Mouse (Mus musculus): ENCODE results near the gene Ttll11.

Ttll11 gene

DNA sequence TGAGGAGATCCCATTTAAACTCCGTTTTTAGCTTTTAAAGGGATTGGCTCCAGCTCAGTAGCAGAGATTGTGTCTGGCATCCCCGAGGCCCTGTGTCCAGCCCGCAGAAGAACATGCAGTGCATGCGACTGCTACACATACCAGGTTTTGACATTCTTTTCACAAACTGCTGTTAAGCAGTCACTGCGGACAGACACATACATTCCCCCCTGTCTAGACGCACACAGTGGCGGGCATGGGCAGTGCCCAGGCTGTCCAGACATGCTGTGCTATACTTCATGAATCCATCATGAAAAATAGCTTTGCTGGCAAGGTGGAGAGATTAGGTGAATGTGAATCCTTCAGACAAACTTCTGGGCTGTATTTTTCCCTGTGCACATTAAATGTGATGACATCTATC, 154.6 kb downstream of the Ttll11 start:
- DNase-seq (ENCODE audit: low read depth) = no peak

DNA sequence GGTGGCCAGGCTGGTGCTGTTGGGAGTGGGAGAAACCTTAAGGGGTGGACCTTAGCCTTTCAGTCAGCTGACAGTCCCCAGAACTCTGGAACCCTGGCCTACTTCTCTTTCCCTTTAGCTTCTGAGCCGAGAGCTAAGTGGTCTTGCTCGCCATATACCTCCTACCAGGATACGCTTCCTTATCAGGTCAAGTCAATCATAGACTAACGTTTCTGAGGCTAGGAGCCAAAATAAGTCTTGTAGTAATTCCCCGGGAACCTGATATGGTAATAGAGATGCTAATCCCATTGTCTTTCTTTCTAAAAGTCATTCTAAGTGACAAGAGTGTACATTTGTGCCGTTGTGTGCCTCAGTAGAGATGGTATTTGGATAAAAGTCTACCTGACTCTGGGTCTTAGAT, 156.1 kb downstream of the Ttll11 start:
- no peak for DNase-seq (ENCODE audit: low read depth)

DNA sequence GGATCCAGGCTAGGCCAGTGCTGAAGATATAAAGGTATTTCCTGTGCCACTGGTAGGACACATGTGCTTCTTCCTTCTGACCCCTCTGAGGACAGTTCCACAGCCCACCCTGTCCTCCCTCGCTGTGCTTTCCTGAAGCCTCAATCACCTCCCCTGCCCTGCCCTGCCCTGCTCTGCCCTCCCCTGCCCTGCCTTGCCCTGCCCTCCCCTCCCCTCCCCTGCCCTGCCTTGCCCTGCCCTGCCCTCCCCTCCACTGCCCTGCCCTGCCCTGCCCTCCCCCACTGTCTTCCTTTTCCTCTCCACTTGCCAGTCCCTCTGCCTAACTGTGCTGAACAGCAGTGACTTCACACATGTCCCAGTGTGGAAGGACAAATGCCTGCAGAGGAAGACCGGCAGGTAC, 160.8 kb downstream of the Ttll11 start:
- no peak for DNase-seq (ENCODE audit: low read depth)

DNA sequence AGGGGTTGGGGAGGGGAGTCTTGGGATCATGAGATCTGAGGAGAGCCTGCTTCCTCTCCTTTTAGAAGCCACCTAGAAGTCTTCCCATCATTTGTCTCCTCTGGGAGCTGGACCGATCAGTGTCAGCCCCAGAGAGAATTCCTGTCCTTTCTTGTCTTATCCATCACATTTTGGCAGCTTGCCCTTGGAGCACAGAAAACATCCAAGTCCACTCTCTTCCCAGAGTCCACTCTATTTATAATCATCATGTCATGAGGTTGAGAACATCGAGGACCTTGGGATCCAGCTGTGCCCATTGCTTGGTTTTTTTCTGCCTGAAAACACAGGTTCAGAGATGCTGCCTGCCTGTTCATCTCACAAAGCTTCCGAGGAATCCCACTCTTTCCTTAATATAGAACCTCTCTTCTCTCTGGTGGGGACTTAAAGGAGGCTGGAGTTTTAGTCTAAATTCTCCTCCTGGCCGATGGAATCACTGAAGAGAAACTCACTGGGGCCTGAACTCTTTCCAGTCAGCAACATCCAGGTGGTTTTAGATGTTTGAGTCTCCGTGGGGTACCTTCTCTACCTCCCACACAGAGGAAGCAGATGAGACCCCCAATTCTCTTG, 163.6 kb downstream of the Ttll11 start:
- peak; percentile 5 for DNase-seq (ENCODE audit: low read depth)

DNA sequence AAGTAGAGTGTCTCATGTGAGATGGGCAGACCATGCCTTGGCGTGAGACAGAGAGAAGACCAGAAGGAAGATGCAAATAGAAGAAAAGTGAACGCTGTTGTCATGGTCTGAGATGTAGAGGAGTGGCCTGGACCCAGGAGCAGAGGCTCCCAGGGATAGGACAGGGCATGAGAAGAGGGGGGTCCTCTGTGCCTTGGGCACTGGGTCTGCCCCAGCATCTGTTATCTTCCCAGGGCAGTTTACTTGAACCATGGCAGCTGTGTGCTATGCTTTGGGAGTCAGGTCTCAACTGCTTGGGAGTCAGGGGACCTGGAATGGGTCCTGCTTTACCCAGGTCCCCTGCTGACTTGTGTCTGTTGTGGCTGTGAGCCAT, 167.2 kb downstream of the Ttll11 start:
- no peak for DNase-seq (ENCODE audit: low read depth)

DNA sequence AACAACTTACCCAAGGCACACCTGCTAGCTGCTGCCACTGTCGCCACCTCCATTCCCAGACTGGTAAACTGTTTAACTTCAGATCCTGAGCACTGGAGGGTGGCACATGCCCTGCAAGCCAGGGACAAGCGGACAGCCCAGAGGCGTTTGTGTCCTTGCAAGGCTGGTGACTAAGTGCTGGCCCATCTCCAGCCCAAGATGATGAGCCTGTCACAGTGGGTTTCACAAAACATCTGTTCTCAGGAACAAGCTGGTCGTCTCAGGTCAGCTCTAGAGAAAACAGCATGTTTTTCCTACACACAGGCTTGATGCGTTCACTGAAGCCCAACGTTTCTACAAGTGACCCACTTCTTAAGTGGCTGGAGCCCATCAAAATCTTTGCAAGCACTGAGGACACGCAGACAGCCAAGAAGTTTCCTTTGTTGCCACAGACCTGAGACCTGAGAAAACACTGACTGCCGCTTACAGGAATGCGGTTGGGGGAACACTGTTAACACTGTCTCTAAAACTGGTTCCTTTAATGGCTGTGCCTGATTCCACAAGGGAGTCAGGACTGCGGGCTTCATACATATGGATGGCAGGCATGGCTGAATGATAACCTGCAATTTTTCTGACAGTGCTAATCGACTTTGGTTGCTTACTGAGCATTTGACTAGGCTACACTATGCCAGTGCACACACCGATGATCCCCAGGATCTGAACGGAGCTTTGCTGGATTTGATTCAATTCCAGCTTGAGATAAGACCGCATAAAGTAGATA, 167.7 kb downstream of the Ttll11 start:
- DNase-seq (ENCODE audit: low read depth) = no peak

DNA sequence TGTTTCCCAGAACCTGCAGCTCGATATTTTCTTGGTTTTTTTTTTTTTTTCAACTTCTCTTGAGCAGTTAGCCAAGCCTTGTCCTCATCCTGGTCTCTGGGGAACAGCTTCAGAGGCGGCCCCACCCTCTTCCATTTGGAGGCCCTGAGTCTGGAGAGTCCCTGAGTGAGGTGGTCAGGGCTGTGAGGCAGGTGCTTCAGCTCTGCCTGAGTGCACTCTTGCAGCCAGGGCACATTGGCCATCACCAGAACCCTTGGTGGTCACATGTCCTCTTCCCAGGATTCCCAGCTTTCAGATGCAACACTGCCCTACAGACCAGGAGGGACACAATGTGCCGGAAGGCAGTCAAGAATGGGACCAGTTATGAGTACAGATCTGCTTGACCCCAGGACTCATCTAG, 169.7 kb downstream of the Ttll11 start:
- DNase-seq (ENCODE audit: low read depth) = no peak

DNA sequence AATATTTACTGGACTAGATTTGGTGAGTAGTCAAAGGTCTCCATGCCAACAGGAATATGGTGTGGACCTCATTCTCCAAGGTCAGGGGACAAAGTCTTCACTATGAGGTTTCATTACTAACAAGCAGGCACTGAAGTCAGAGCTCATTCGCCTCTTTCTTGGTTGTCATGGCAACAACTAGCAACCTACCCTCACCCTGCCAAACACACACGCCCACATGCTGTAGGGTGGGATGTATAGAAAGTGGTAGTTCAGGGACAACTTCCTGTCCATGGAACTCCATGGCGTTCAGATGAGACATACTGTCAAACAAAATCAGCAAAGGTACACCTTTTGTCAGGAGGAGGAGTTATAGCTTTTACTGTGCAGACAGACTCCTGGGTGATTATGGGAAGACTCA, 170.6 kb downstream of the Ttll11 start:
- no peak for DNase-seq (ENCODE audit: low read depth)

DNA sequence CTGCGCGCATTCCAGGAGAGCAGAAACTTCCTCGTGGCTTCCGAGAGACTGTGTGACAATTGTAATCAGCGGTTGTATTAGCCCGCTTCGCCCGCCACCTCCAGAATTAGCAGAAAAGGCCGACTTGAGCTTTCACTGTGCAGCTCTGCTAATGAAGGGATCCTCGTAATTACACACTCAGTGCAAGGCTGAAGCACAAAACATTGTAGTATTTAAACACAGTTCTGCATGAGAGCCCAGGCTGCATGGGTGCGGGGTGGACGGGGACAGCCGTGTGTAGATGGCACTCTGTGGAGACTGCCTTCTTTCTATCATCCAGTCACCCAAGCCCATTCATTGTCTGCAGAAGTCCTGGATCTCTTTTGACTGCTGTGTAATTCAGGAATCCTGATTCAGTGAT, 173.8 kb downstream of the Ttll11 start:
- no peak for DNase-seq (ENCODE audit: low read depth)

DNA sequence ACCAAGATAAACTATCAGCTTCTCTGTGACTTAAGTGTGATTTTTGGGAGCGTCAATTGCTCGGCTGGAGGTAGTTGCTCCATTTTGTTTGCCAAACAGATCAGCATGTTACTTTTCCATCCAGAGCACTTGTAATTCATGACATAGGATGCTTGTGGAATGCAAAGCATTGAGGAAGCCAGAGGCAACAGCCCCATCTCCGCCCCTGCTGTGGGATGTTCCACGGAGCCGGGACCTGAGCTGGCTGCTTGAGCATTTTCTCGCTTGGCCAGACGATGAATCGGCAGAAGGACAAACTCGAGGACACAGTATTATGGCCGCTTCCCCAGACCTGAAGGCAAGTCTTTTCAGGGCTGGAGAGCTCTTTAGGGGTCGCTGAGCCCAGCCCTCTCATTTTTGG, 176.6 kb downstream of the Ttll11 start:
- no peak for DNase-seq (ENCODE audit: low read depth)

DNA sequence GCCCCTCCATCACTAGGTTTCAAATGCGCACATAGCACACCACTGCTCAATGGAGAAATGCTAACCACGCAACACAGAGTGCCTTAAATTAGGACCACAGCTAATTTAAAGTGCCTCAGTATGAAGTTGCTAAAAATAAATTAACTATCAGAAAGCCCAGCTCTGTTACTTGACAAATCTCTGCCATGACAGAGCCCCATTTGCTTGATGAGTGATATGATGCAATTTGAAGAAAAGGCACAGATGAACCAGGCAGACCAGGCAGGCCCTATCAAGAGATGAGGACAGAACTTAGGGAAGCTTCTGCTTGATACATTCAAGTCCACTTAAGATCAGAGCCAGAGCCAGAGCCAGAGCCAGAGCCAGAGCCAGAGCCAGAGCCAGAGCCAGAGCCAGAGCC, 178.0 kb downstream of the Ttll11 start:
- no peak for DNase-seq (ENCODE audit: low read depth)

DNA sequence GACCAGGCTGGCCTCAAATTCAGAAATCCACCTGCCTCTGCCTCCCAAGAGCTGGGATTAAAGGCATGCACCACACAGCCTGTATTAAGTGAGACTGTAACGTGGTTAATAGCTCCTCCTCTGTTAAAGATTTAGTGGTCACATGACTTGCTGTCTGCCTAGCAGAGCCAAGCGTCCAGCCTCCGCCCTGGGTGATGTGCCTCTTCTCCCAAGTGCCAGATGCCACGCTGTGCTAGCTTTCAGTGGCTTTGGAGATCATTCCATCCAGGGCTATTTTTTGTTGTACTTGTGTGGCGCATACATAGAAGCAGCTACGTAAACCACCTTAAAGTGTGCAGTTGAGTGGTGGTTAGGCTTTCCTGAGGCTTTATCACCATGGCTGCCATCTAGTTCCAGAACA, 180.6 kb downstream of the Ttll11 start:
- DNase-seq (ENCODE audit: low read depth) = no peak

DNA sequence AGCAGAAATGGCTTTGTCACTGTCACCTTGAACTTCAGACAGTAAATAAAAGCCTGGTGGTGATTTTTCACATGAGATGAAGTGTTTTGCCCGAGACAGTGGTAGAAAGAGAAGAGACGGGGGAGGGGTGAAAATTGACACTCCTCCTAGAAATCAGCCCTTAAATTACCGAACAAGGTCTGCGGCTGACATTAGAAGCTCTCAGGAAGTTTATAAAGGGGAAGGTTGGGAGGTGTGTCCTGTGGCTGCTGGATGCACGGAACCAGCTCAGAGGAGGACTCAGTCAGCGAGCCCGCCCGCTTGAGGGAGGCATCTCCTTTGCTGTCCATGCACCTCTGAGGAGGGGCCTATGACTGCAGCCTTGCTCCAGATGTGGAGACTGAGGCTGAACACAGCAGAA, 181.7 kb downstream of the Ttll11 start:
- DNase-seq (ENCODE audit: low read depth) = no peak

DNA sequence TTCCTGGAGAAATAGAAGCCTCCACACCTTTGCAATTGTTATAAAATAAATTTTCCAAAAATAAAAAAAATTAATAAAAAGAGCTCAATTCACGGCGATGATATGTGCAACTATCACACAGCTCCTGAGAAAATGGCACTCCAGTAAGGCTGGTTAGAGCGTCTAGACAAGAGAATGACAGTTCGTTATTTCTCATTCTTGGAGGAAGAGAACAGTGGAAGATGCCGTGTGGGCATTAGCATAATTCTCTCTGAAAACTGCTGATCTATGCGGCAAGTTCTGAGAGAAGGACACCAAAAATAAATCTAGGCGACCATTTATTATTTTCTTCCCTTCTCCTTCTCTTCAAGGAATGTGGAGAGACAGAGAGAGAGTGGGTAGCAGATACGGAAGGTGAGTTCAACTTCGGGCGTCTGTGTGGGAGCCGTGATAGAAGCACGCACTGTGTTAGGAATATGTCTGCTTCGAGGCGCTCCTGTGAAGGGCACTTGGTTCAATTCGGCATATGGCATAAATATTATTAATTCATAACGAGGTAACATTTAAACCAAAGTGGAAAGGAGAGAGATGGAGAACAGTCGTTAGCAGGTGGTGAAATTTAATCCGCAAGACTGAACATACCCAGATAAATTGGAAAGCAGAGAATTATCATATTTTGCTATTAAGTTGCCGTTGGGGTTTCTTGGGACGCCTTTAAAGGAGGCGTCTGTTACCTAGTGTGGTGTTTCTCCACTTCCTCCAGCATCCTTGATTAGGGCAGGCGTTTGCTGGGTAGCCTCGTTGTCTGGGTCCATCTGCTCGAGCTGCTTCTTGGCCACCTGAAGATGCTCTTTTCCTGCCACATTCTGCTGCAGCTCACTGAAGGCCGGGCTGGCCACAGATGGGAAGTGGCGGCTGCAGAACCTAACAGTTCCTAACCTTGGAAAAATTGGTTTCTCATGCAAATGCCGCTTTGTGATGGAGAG, 190.1 kb downstream of the Ttll11 start:
- DNase-seq (ENCODE audit: low read depth) = no peak

DNA sequence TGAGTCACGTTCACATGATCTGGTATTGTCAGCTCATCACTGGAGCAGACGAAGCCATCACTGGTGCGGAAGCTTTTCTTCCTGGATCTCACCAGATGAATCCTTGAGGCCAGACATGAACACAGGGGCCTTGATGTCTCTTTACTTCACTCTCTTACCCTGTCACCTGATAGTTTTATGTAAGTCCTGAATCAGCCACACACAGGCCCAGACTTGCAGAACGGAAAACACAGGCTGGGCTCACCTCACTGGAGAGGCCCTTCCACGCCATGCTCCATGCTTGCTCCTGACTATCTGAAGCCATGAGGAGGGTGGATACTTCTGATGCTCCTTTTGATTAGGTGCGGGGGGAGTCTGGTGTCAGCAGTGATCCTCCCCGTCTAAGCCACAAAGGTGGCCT, 193.8 kb downstream of the Ttll11 start:
- DNase-seq (ENCODE audit: low read depth) = no peak

DNA sequence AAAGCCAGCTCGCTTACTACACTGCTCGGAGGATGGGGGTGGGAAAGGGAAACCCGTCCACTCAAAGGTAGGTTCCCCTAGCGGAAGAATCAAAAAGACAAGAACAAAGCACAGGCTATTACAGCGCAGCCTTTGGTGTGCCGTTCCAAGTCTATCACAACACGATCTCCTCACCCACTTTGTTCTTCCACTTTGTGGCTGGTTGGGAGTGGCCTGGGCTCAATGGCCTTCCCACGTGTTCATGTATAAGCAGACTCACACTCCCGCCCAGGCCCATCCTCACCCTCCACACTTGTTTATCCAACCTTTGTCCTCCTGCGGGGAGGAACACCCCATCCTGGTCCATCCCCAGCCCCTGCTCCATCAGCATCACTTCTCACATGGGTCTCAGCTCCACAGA, 196.3 kb downstream of the Ttll11 start:
- DNase-seq (ENCODE audit: low read depth) = no peak

DNA sequence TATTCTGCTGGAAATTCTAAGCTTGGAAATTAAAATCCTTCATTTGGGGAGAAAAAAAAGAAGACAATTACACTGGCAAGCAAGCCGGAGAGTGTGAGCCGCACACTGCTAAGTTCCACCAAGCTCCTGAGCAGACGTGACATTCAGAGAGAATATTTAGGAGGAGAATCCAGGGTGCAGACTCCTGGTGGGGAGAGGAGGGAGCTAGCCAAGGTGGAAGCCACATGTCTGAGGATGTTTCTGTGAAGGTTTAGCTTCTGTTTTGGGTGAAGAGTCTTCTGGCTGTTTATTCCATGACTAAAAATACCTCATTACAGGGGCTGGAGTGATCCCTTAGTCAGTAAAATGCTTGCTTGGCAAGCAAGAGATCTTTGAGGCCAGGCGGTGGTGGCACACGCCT, 200.4 kb downstream of the Ttll11 start:
- DNase-seq (ENCODE audit: low read depth) = no peak

DNA sequence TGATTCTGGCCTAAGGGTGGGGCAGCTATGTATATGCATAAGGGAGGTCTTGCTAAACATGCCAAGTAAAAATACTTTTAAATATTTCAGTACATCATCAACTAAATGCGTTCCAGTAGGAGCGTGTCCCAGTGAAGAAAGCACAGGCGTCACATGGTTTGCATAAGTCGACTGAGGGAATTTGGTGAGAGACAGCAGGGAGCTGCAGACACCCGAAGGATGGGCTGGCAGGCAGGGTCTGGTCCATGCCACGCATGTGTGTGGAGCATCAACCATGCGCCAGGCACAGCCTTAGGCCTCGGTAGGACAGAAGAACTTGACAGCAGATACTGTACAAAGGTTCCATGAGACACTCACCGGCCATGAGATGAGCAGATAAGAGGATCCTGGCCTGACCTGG, 202.8 kb downstream of the Ttll11 start:
- no peak for DNase-seq (ENCODE audit: low read depth)

DNA sequence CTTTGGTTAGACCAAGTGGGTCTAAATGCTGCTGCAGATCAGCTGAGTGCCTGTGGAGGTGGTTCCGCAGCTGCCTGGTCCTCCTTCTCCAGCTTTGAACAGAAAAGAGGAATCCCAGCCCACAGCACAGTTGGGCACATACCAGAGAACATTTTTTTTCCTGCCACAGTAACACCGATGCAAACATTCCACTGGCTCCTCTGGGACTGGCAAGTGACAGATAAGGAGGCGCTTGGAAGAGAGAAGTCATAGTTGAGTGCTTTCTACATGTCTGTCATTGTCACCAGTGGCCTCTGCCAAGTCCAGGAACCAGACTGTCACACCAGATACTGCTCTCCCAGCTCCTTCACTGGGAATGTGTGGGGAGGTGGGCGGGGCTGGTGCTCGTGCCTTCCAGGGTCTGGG, 204.1 kb downstream of the Ttll11 start:
- DNase-seq (ENCODE audit: low read depth) = no peak

DNA sequence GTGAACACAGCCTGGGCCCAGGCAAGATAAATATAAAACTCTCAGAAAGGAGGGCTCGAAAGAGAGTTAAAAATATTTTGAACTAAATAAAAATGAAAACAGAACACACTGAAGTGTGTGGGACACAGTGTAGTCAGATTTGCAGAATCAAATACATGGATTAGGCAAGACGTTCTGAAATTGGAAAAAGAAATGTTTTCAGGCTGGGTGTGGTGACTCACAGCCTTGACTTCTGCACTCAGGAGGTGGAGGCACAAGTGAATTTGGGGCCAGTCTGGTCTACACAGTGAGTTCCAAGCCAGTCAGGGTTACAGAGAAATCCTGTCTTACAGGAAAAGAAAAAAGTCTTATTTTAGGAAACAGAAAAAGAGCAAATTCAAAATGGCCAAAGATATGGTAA, 209.2 kb downstream of the Ttll11 start:
- DNase-seq (ENCODE audit: low read depth) = peak; percentile 34

DNA sequence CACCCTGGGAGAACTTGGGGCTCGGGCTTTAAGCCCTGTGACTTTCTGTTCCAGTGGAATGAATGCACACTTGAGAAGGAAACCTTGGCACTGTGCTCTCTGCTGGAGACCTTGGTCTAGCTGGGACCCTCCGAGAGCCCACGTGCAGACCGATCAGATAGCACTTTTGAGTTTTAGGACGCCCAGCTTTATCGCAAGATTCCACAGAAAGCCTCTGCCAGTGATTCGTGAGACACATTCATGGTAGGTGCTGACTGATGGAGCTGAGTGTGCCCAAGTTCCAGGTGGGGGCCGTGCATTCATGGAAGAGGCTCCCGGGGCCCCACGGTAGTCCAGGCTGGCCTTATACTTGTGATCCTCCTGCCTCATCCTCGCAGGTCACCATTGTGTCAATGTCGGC, 210.3 kb downstream of the Ttll11 start:
- DNase-seq (ENCODE audit: low read depth) = no peak

DNA sequence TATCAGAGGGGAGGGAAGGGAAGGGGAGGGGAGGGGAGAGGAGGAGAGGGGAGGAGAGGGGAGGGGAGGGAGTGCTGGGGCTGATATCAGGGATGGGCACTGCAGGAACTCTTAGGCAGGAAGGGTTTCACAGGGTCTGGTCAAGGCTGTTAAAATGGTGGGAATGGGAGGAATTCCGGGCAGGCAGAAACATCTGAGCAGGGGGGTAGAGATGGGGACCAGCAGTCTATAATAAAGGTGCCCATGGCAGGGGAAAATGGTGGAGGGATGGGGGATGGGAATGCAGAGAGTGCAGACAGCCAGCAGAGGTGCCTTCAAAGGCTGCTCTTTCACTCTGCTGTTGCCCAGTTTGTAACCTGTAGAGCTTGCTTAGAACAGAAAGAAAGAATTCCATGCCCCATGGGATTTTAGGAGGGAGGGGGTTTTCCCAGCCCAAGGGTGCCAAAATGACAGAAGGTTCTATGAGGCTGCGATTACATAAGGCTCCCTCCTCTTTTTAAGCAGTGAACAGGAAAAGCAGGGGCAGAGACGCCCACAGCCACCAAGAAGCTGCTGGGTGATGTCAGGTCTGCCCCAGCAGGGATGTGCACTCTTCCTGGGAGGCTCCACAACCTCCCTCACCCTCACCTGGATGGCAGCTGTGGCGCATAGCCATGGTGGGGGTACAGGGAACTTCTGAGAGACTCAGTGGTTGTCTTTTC, 211.0 kb downstream of the Ttll11 start:
- DNase-seq (ENCODE audit: low read depth) = no peak

Data from NIH3T3 (cell line).